Mouse (Mus musculus) stomach, postnatal 0 days (tissue): ENCODE measurements around the gene Tmem81. TPM values are rescaled to one million over a fixed set of nuclear protein-coding genes. Genes with fewer than 3 reads are reported as not detected.

Experiments used
- ATAC-seq: fragments of 200-750 bp; cut with Nextera tagmentation; 2 replicates; pipeline ENCODE4 v1.8.0; 2017; ENCODE audit not compliant: low FRiP score, low TSS enrichment
- DNase-seq: peaks from one replicate; pipeline ENCODE4 v3.0.0-alpha.2; 2016; ENCODE audit warnings: low spot score
- H3K27ac ChIP-seq: fragments of 300-500 bp; sonication (generic); replicated peaks from 2 replicates; pipeline ENCODE4 v1.5.1; 2014; ENCODE audit warnings: mild to moderate bottlenecking, control low read depth
- H3K27me3 ChIP-seq: fragments of 300-500 bp; sonication (generic); 2 replicates; pipeline ENCODE4 v1.6.1; 2014; ENCODE audit warnings: low read length; ENCODE audit not compliant: control insufficient read depth, insufficient read depth
- H3K36me3 ChIP-seq: fragments of 300-500 bp; sonication (generic); 2 replicates; pipeline ENCODE4 v1.6.1; 2014; ENCODE audit warnings: low read length, mixed read lengths; ENCODE audit not compliant: control insufficient read depth, insufficient read depth
- H3K4me1 ChIP-seq: fragments of 300-500 bp; sonication (generic); replicated peaks from 2 replicates; pipeline ENCODE4 v1.6.1; 2014; ENCODE audit warnings: antibody characterized with exemption; ENCODE audit not compliant: control insufficient read depth, insufficient read depth
- H3K4me2 ChIP-seq: fragments of 300-500 bp; sonication (generic); replicated peaks from 2 replicates; pipeline ENCODE4 v1.6.1; 2014; ENCODE audit warnings: low read depth, mild to moderate bottlenecking, control low read depth, moderate library complexity
- H3K4me3 ChIP-seq: fragments of 300-500 bp; sonication (generic); 2 replicates; pipeline ENCODE4 v1.5.1; 2014; ENCODE audit warnings: low read depth, low read length, control low read depth
- H3K9ac ChIP-seq: fragments of 300-500 bp; sonication (generic); 2 replicates; pipeline ENCODE4 v1.6.1; 2014; ENCODE audit warnings: mild to moderate bottlenecking, low read length, control low read depth, mixed read lengths
- H3K9me3 ChIP-seq: fragments of 300-500 bp; sonication (generic); 2 replicates; pipeline ENCODE4 v1.6.1; 2016; ENCODE audit warnings: low read length; ENCODE audit not compliant: control insufficient read depth
- CTCF ChIP-seq: IDR thresholded peaks from 2 replicates; pipeline ENCODE4 v1.5.1; 2016; ENCODE audit warnings: antibody characterized with exemption, low read depth, mild to moderate bottlenecking, moderate library complexity
- EP300 ChIP-seq: optimal IDR thresholded peaks from 2 replicates; pipeline ENCODE3; 2016; ENCODE audit warnings: antibody characterized with exemption
- WGBS: fragments of 180-500 bp; shearing (Covaris S2); extraction: QIAGEN DNeasy Blood & Tissue Kit; methylation state at CpG from one replicate; pipeline ENCODE4 v1.1.7; 2014; 5-methylcytosine and 5-hydroxymethylcytosine counted together
- polyA plus RNA-seq: library from polyadenylated mRNA; unstranded; fragments of >200 nt; fragmentation: Nextera tagmentation; extraction: Ambion mirVana; gene quantifications from 2 replicates; pipeline ENCODE4 v1.2.1, GENCODE M21; 2015

The Tmem81 gene
- polyA plus RNA-seq, 1 experiment from 2014 or later = 0.76 TPM

DNA sequence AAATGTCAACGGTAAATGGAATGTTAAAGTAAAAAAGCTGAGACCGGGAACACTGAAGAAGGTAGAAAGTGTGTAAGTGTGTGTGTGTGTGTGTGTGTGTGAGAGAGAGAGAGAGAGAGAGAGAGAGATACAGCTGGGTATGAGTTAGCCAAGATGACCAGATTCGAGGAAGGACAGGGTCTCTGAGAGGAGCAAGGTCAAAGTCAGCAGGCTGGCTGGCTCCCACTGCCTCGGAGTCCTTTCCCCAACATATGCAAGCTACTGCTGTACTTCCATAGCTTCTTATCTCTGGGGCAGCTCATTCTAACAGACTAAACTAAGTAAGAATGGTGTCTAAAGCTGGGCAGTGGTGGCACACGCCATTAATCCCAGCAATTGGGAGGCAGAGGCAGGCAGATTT lies 34.5 kb upstream of the Tmem81 start:
- Histone ChIP-seq H3K4me1 (no peaks in the 10 kb centered on the region), H3K4me3 (no peak overlapping the region), H3K9me3 (no peaks in the 10 kb centered on the region), H3K36me3 (no peaks in the 10 kb centered on the region), H3K27ac (no peak overlapping the region), H3K27me3 (no peaks in the 10 kb centered on the region), H3K9ac (no peak overlapping the region), H3K4me2 (no peak overlapping the region)
- DNase-seq (no peak), ATAC-seq (no peak)
- no peak for TF ChIP-seq EP300
- WGBS = 87% methylated on average over 5 of the region's 5 CpGs

DNA sequence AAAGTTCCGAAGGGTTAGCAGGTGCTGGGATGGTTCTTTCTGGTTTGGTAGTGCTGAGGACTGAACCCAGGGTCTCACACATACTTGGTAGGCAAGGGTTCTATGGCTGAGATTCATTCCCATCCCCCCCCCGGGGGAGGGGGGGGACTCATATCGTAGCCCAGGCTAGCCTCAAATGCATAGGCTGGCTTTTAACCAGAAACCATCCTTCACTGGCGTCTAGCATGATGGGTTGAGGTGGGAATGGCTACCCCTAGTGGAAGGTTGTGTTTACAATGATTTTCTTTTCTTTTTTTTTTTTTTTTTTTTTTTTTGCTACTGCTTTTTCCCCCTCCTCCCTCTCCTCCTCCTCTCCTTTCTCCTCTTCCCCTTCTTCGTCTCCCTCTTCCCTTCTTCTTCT lies 33.5 kb upstream of the Tmem81 start:
- Histone ChIP-seq H3K27me3 (no peaks in the 10 kb centered on the region), H3K27ac (no peak overlapping the region), H3K9me3 (no peaks in the 10 kb centered on the region), H3K4me1 (no peaks in the 10 kb centered on the region), H3K36me3 (no peaks in the 10 kb centered on the region), H3K9ac (no peak overlapping the region), H3K4me2 (no peak overlapping the region), H3K4me3 (no peak overlapping the region)
- no peak for ATAC-seq
- TF ChIP-seq EP300 (no peak), CTCF (peak; percentile 67)
- 46% methylated on average over 5 of the region's 5 CpGs for WGBS
- no peak for DNase-seq

DNA sequence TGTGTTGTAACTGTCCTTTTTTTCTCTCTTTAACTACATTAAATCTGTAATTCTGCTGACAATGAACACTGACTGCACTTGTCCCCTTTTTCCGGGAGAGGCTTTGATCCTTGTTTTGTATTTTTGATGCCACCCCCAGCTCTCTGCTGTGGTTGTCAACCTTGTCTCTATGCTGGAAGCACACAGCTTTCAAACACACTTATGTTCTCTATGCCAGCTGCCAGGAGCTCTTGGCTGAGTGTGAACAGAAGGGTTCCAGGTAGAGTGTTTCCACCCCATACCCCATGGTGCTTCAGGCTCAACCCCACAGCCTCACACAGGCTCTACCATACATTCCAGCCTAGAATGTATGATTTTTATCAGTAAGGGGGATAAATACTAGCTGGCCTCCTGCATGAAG lies 31.5 kb upstream of the Tmem81 start:
- no peak for TF ChIP-seq EP300
- no peak for TF ChIP-seq CTCF
- Histone ChIP-seq H3K4me1 (0 out of 2 replicates have a peak, but pooled peaks cover 3% of the 10 kb centered on the region), H3K4me2 (no peak overlapping the region), H3K4me3 (no peak overlapping the region), H3K36me3 (no peaks in the 10 kb centered on the region), H3K27ac (no peak overlapping the region), H3K9me3 (no peaks in the 10 kb centered on the region), H3K9ac (no peak overlapping the region), H3K27me3 (no peaks in the 10 kb centered on the region)
- ATAC-seq = no peak
- WGBS = 78% methylated on average over 1 of the region's 1 CpGs
- no peak for DNase-seq

DNA sequence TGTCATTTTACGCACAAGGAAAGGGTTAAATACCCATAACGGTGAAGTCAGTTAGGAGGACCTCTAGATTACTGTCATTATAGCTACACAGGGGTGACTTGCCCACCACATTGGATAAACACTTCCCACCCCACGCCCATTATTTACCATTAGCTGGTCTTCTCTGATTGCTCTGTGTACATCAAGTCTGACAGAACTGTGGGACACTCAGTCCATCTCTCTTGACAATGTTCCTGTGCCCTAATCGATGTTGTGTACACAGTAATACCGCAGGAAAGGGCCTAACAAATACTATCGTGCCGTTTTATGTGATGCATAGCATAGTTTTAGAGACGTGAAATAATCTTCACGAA lies 29.5 kb upstream of the Tmem81 start:
- H3K4me3 ChIP-seq = peak overlapping the region; percentile 70
- H3K4me1 ChIP-seq = 0 out of 2 replicates have a peak, but pooled peaks cover 3% of the 10 kb centered on the region
- 4% methylated on average over 9 of the region's 9 CpGs for WGBS
- peak; percentile 55 for ATAC-seq
- no peak for TF ChIP-seq CTCF
- no peak for TF ChIP-seq EP300
- H3K9me3 ChIP-seq = no peaks in the 10 kb centered on the region
- no peaks in the 10 kb centered on the region for H3K36me3 ChIP-seq
- H3K27me3 ChIP-seq = no peaks in the 10 kb centered on the region
- no peak for DNase-seq
- H3K4me2 ChIP-seq = peak overlapping the region; percentile 67
- H3K9ac ChIP-seq = peak overlapping the region; percentile 77
- peak overlapping the region; percentile 45; the same call in 1 of the 2 replicates for H3K27ac ChIP-seq

DNA sequence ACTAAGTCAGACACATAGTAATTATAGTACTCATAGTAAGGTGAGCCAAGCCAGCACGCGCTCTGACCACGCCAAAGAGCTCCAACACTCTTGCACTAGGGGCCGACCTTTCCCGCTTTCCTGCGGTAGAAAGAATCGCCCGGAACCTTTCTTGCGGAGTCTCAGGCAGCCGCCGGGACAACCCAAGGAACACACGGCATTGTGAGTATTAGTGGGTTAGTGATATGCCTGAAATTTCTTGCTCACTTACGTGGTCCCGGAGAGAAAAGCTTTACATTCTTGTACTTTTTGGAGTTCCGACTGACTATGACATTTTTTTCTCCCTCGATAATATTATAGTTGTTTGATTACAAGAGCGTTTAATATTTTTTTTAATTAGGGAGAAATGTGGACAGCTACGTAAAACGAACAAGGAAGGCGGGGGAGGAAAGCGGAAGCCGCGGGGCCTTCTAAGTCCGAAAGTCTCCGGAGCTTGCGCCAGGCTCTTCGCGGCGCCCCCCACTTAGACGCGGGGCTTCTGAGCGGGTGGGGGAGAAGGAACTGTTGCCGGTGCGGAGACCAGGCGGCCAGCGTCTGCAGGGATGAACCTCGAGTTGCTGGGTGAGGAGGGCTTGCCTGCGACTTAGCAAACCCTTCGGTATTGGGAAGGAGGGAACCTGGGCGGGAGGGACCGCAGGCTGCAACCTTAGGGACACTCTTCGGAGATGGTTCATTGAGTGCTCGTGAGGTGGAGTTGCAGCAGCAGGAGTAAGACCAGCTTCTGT lies 28.9 kb upstream of the Tmem81 start, which contains the start of gene Rbbp5:
Gene Rbbp5 (plus strand): TSS at position 438 of the 764 bp plus-strand sequence.
- Histone ChIP-seq H3K27me3 (no peaks in the 10 kb centered on the region), H3K4me2 (peak within 1 kb of the TSS; percentile 67), H3K4me1 (0 out of 2 replicates have a peak, but pooled peaks cover 3% of the 10 kb centered on the region), H3K36me3 (no peaks in the 10 kb centered on the region), H3K9me3 (no peaks in the 10 kb centered on the region), H3K9ac (peak within 1 kb of the TSS; percentile 77), H3K4me3 (peak within 1 kb of the TSS; percentile 70), H3K27ac (peak within 1 kb of the TSS; percentile 78)
- under 1% methylated on average over 43 of the region's 43 CpGs for WGBS
- ATAC-seq (peak; percentile 94), DNase-seq (peak; percentile 86)
- TF ChIP-seq CTCF = peak; percentile 50
- TF ChIP-seq EP300 = peak; percentile 97

DNA sequence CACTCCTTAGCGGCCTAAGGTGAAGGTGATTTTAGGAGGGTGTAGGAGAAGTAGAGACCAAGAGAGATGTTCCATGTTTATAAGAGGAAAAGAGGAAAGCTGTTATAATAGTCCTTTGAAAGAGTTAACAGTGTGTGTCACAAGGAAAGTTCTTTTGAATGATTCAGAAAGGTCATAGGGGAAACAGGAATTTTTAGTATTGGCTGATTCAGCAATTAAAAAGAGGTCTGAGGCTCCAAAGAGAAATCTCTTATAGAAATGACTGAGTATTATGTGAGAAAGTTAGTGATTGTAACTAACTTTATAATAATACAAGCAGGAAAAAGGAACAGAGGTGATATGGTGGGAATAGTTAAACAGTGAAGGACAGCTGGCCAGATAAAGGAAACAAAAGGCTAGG lies 26.6 kb upstream of the Tmem81 start:
- 88% methylated on average over 1 of the region's 1 CpGs for WGBS
- Histone ChIP-seq H3K4me3 (no peak overlapping the region), H3K36me3 (no peaks in the 10 kb centered on the region), H3K9ac (no peak overlapping the region), H3K27me3 (no peaks in the 10 kb centered on the region), H3K4me1 (0 out of 2 replicates have a peak, but pooled peaks cover 3% of the 10 kb centered on the region), H3K4me2 (no peak overlapping the region), H3K27ac (no peak overlapping the region), H3K9me3 (no peaks in the 10 kb centered on the region)
- TF ChIP-seq EP300 (no peak), CTCF (no peak)
- DNase-seq (no peak), ATAC-seq (no peak)
